Mouse (Mus musculus): ENCODE measurements around the gene Tmem178.
A peak's percentile ranks its signal among the peaks of the same experiment; 100 is the strongest.

Tmem178 gene

DNA sequence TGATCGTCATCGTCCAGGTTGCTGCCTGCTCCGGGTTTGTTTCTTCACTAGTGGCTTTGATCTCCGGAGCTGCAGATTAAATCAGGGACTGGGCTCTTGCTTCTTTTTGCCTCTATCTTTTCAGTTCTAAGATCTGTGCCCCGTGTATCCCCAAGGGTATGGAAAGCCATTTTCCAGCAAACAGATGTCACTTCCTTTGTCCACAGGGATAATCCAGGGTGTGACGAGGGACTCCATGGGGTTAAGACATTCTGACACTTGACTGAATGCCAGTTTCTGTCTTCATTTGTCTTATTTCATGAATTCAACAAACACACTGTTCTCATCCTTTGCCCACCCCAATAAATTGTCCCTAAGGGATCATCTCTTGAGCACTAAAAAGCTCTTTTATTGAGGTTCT, 54.5 kb downstream of the Tmem178 start:
- DNase-seq: no peak

DNA sequence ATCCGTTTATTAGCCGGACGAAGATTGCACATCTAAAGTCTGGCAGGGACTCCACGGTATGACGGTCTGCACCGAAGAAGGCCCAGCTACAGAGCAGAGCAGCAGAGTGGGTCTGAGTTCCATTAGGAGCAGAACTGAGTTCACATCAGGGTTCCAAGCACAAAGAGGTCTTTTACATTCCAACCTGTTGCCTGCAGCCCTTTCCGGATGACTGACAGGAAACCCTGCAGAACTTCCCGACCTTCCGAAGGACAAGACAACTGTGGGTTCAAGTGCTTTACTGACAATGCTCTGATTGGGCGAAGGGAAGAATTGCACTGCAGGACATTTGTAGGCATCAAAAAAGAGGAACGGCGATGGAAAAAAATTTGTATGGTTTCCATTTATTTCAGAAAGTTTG, 56.6 kb downstream of the Tmem178 start:
- DNase-seq: no peak

- no peak for DNase-seq
These were observed 57.2 kb downstream of the Tmem178 start for GRCm38 (mm10) chr17:81001647-81002046.

GRCm38 (mm10) chr17:81002130-81002529, 57.7 kb downstream of the Tmem178 start:
- no peak for DNase-seq

DNA sequence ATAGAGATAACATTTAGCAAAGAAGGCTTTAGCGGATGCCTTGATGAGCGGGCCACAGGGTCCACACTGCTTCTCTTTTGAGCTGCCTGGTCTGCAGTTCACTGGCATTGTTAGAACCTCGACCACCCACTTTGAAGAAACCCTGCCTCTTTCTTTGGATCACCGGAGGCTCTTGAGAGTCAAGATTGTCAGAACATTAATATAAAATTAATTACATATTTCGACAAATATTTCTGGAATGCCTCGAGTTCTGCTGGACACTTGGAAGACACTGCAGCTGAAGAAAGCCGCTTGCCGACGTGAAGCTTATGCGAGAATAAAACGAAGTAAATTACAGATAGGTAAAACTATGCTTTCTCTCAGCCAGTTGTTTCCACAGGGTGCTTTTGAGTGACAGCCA, 60.0 kb downstream of the Tmem178 start:
- DNase-seq: no peak

DNA sequence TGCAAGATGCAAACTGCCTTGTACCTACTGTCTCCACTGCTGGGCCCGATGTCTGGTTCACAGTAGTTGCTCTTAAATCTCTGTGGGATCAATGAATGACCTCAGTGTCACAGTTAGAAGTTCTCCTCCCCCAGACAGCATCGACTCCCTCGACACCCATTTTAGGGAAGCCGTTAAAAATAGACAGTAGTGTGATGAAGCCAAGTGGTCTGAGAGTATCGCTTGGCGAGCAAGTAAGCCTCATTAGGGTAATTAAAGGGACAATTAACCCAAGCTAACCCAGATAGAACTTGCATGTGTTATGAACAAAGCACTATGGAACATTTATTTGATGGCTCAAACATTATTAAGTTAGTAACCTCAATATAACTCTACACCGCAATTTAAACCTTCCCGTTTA, 60.9 kb downstream of the Tmem178 start:
- no peak for DNase-seq

- DNase-seq: no peak
These were observed 64.7 kb downstream of the Tmem178 start for GRCm38 (mm10) chr17:81009112-81009511.

GRCm38 (mm10) chr17:81010199-81010598, 65.8 kb downstream of the Tmem178 start:
- no peak for DNase-seq

GRCm38 (mm10) chr17:81010844-81011685, 66.6 kb downstream of the Tmem178 start:
- DNase-seq: no peak

- DNase-seq: peak; percentile 89
These were observed 71.5 kb downstream of the Tmem178 start for GRCm38 (mm10) chr17:81015814-81016447.

DNA sequence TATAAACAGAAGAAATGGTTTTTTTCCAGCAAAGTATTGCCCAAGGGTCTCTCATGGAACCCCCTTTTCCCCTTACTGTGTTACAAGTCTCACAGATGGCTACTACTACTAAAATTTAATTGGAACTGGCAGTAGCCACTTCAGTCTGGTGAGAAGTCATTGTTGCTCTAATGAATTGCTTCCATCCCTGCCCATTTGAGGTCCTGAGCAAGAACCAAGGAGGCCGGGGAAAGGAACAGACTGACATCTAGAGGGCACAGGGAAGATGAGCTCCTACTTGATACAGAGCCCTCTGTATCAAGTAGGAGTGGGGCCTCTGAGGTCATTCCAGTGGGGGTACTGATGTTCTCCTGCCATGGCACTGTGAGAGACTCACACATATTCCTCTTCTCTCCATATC, 72.7 kb downstream of the Tmem178 start:
- DNase-seq: peak; percentile 51

DNA sequence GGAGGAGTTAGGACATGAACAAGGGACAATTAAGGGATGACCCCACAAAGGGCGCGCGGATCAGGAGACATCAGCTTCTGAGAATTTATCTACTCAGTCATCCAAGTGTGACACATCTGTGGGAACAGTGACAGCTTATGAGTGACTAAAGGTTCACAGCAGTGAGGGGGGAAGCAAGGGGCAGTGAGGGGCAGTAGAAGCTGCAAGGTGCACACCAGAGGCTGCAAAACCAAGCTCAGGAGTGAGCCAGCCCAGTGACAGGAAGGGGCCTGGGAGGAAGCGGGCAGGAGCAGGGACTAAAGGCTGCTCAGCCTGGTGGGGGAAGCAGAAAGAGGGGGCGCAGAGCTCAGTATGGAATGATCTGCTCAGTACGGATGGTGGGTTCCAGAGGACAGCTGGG, 82.9 kb downstream of the Tmem178 start:
- DNase-seq: no peak

DNA sequence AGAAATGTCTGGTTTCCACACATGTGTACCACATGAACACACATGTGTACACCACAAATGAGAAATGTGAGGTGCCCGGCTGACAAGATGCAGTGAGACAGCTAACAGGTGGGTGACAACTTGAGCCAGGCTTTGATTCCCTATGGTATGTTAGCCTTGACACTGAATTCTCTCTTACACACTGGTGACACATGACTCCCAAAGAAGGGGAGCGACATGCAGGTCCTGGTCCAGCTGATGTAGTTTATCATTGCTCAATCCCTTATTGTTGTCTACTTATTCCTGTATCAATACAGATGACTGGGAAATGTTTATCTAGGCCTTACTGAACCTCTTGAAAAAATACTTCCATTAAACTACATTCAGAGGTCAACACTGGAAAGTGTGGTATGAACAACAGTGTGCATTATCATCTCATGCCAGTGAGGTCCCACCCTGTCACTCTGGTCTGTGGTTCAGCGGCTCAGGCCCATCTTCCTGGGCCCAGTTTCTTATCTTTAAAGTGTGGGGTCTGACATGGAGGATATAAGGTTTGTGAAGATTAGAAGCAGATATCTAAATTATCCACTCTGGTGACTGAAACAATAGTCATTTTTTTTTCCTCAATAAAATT, 87.5 kb downstream of the Tmem178 start:
- DNase-seq: no peak

GRCm38 (mm10) chr17:81032957-81033356, 88.5 kb downstream of the Tmem178 start:
- DNase-seq: no peak

- no peak for DNase-seq
These were observed 90.9 kb downstream of the Tmem178 start for GRCm38 (mm10) chr17:81035354-81035753.

DNA sequence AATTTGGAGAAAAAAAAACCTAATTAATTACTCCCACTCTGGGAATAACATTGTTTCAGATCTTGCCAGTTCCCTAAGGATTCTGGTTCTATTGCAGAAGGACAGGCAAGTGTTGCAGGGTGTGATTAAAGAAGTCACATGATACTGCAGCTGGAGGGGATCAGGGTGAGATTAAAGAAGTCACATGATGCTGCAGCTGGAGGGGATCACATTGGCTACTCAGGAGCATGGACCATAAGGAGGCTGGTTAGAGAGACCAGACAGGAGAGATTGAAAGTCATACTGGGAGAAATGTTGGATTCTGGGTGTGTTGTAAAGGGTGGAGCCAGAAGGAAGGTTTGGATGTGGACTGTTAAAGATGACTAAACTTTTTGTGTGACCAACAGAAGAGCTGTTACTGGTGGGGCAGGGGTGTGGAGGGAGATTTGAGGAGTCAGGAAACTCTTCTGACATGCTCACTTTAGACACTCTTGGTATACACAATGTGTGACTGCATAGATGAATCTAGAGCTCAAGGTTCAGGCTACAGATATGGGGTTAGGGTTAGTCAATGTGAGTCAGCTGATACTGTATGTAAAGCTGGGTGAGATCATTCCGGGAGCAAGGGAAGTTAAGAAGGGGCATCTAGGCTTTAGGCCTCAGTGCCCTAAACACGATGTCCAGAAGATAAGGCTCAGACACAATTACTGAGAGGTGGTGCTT, 94.4 kb downstream of the Tmem178 start:
- DNase-seq: no peak

- DNase-seq: no peak
These were observed 97.2 kb downstream of the Tmem178 start for GRCm38 (mm10) chr17:81041662-81042061.

GRCm38 (mm10) chr17:81044356-81044755, 99.9 kb downstream of the Tmem178 start:
- DNase-seq: no peak

DNA sequence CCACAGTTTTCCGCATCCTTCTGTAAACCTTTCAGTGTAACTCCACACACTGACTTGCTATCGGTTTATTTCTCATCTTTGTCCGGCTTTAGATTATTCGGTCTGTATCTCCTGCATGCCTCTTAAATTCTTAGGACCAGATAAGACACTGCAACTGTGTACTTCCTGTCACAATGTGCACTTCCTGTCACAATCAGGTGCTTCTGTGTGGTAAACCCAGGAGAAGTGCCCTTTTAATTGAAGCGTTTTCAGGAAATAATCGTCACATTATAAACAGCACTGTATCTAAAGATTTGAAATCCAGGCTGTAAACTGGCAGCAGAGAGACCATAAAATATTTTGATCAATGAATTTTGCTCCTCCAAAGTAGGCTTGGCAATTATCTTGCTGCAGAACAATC, 100.7 kb downstream of the Tmem178 start:
- no peak for DNase-seq

GRCm38 (mm10) chr17:81045525-81046150, 101.2 kb downstream of the Tmem178 start:
- DNase-seq: peak; percentile 46

DNA sequence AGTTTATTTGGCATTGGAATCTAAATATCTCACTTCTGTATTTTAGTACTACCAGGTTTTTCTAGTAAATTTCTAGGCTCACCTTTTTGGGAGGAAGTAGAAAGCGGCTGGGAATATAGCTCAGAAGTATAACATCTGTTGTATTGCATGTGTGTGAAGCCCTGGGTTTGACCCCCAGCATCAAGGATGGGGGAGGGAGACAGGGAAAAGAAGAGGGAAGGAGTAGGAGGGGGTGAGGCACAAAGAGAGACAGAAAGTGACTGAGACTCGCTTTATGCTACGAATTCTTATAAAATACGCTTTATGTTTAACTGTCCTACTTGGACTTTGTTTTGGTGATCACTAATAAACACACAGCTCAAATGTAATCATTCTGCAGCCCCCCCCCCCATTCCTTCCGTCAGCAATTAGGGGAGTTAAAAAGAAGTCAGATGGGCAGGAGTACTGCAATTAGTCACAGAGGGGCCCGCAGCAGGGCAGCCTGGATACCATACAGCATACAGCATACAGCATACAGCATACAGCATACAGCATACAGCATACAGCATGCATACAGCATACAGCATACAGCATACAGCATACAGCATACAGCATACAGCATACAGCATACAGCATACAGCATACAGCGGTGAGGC, 103.6 kb downstream of the Tmem178 start:
- no peak for DNase-seq
